Mouse (Mus musculus) myocyte (in vitro differentiated cells): ENCODE measurements around the gene Olfr725.

ENCODE experiments used
- MAX ChIP-seq: IDR thresholded peaks from one replicate; pipeline ENCODE4 v1.6.1; 2011; ENCODE audit warnings: low read depth, mild to moderate bottlenecking, control low read depth
- POLR2A ChIP-seq: IDR thresholded peaks from one replicate; pipeline ENCODE4 v1.6.1; 2011; ENCODE audit warnings: low read depth, mild to moderate bottlenecking, control low read depth, moderate library complexity; ENCODE audit not compliant: insufficient read length
- TCF12 ChIP-seq: IDR thresholded peaks from one replicate; pipeline ENCODE4 v1.6.1; 2011; ENCODE audit warnings: mild to moderate bottlenecking, control low read depth; ENCODE audit not compliant: poor library complexity, insufficient read depth, severe bottlenecking
- USF1 ChIP-seq: IDR thresholded peaks from one replicate; pipeline ENCODE4 v1.6.1; 2011; ENCODE audit warnings: low read depth, mild to moderate bottlenecking, control low read depth, moderate library complexity

- TF ChIP-seq POLR2A (no peak), USF1 (no peak), MAX (no peak), TCF12 (no peak)
Measured at GRCm38 (mm10) chr14:50061590-50061954, 21.4 kb upstream of the Olfr725 start.
